Mouse (Mus musculus): ENCODE measurements at regions not wholly inside any gene's neighbourhood (a gene's known extent, or its start where the extent isn't known, plus 50 kb on each side); places are given as distances from the start of the nearest gene placed in this dataset.

DNA sequence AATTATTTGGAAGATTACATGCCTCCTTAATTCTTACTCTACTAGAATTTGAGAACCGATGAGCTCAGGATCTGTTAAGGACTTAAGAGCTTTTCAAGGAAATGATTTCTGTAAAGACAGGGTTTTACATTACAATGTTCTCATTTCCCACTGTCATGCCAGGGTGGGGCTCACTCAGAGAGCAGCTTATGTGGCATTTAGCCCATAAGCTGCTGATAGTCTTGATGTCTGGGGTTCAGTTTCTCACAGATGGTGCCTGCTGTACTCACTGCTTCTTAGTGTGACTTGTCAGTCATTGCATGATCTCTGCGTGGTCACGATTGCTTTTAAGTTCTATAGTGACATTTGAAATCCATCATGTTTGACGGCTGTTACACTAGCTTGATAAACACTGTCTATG lies 484.8 kb downstream of the Pcdh17 start:
- in situ Hi-C loops (cut with MboI, MseI): no loop called here

DNA sequence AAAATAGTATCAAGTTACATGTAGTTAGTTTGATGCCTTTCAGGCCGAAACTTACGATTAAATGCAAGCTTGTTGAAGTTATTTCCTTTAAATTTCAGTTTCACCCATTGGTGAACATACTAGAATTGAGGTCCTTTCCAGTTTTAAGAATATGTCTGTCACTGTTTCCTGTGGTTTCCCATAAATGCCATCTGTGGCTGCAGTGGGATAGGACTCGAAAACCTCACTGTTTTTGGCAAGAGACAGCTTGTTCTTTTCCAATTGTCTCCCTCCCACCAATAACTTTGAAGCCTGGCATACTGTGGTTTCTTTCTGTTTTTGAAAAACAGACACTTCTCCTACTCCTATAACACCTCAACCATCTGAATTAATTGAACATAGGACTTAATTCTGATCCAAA lies 490.7 kb downstream of the Pcdh17 start:
- in situ Hi-C loops (cut with MboI, MseI): no loop called here

DNA sequence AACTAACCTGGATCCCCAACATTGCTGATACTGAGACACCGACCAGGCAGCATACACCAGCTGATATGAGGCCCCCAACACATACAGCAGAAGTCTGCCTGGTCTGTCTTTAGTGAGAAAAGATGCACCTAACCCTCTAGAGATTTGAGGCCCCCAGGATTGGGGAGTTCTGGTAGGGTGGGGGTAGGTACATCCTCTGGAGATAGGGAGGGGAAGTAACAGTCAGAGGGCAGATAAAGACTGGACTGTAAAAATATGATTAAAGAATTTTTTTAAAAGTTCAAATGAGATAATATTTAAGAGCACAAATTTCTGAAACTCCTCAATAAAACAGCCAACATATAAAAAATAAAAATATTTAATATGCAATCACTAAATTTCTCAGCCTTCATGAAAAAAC lies 511.9 kb downstream of the Pcdh17 start:
- in situ Hi-C loops (cut with MboI, MseI): no loop called here

DNA sequence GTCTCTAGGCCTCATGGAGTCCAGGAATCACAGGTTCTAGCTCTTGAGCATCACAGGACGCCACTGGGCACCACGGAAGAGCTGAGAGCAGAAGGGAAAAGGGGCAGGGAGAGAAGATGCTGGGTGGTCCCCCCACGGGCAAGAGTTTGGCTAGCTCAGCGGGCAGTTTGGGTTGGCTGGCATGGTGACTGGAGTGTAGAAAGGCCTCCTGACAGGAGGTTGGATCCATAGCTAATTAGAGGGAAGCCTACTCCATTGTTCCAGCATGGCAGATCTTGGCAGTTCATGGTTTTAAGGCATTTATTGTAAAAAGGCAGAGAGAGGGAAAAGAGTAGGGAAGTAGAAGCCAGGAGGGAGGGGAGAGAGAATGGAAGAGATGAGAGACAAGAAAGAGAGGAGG lies 544.4 kb downstream of the Pcdh17 start:
- in situ Hi-C loops (cut with MboI, MseI): no loop called here

DNA sequence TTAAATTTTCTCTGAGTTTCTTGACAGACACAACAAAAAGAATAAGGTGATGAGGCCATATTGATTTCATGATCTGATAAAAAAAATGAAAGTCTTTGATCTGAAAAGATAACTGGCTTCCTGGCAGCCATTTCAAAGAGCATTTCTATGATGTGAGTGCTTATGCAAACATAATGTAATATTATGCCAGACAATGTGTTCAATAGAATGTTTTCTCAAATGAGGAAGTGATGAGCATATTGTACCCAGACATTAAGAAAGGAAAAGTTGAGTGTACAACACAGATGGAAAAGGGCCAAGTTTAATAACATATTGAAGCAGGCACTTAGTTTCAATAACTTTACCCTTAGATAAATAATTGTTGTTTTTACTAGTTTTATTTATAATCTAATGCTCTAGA lies 569.0 kb downstream of the Pcdh17 start:
- in situ Hi-C loops (cut with MboI, MseI): loop anchor here (10.0 kb wide), 1 partner anchor 788 kb away; no protein-coding TSS in a partner anchor
